Mouse (Mus musculus) heart, adult 18-20 months (tissue): ENCODE data around the gene Fgf4. TPM values are rescaled to one million over a fixed set of nuclear protein-coding genes. Genes with fewer than 3 reads are reported as not detected.
"Not testable (repeated sequence)": the region's sequence is repeated elsewhere in the genome, so short reads cannot be mapped to it uniquely, and the experiment has no call there.

Experiments
- DNase-seq, 2 experiments: peaks; one replicate each; pipeline ENCODE4 v3.0.0; 2021 to 2022; ENCODE audit warnings: mixed read lengths in 1 of 2
- total RNA-seq, 2 experiments: library from RNA; stranded (reverse); gene quantifications; 2 replicates each; pipeline ENCODE4 v1.2.3; 2021

The Fgf4 gene
- total RNA-seq, 2 experiments from 2014 or later: not detected

GRCm38 (mm10) chr7:144867161-144867560 lies 20.0 kb downstream of the Fgf4 start:
- no peak for DNase-seq

- DNase-seq: no peak
These were observed 20.4 kb downstream of the Fgf4 start for GRCm38 (mm10) chr7:144867602-144868001.

- DNase-seq: no peak
These were observed 25.3 kb downstream of the Fgf4 start for GRCm38 (mm10) chr7:144872420-144872819.

- DNase-seq: no peak
These were observed 26.0 kb downstream of the Fgf4 start for GRCm38 (mm10) chr7:144873160-144873559.

- DNase-seq: no peak
These were observed 27.1 kb downstream of the Fgf4 start for GRCm38 (mm10) chr7:144874226-144874625.

GRCm38 (mm10) chr7:144878401-144878800 lies 31.2 kb downstream of the Fgf4 start:
- DNase-seq: no peak

GRCm38 (mm10) chr7:144883106-144883505 lies 35.9 kb downstream of the Fgf4 start:
- DNase-seq: no peak

- DNase-seq: no peak
These were observed 40.5 kb downstream of the Fgf4 start for GRCm38 (mm10) chr7:144887672-144888071.

GRCm38 (mm10) chr7:144888564-144889299 lies 41.6 kb downstream of the Fgf4 start:
- no peak for DNase-seq

- DNase-seq: not testable (repeated sequence)
These were observed 43.5 kb downstream of the Fgf4 start for GRCm38 (mm10) chr7:144890661-144891060.

GRCm38 (mm10) chr7:144891863-144892262 lies 44.7 kb downstream of the Fgf4 start:
- no peak for DNase-seq

GRCm38 (mm10) chr7:144892322-144892721 lies 45.2 kb downstream of the Fgf4 start:
- DNase-seq: no peak

GRCm38 (mm10) chr7:144894191-144894590 lies 47.0 kb downstream of the Fgf4 start:
- peak in 1 of 2 experiments; percentile 60 for DNase-seq

GRCm38 (mm10) chr7:144894706-144895105 lies 47.5 kb downstream of the Fgf4 start:
- DNase-seq: no peak

GRCm38 (mm10) chr7:144895305-144896111 lies 48.3 kb downstream of the Fgf4 start:
- DNase-seq: peak; percentile 65 to 85

- peak in 1 of 2 experiments; percentile 20 for DNase-seq
These were observed 49.4 kb downstream of the Fgf4 start, which contains the start of gene Fgf15 for GRCm38 (mm10) chr7:144896294-144897218. TSS of gene Fgf15 (plus strand) at chr7:144896531.

GRCm38 (mm10) chr7:144898506-144898905 lies 51.3 kb downstream of the Fgf4 start:
- DNase-seq: no peak

- DNase-seq: not testable (repeated sequence)
These were observed 58.3 kb downstream of the Fgf4 start for GRCm38 (mm10) chr7:144905514-144905913.

- peak; percentile 21 to 77 for DNase-seq
These were observed 59.7 kb downstream of the Fgf4 start for GRCm38 (mm10) chr7:144906708-144907397.

- peak in 1 of 2 experiments; percentile 32 for DNase-seq
These were observed 60.6 kb downstream of the Fgf4 start for GRCm38 (mm10) chr7:144907793-144908192.

- DNase-seq: no peak
These were observed 61.5 kb downstream of the Fgf4 start for GRCm38 (mm10) chr7:144908705-144909104.
